Mouse (Mus musculus) lung, embryonic 16.5 days (tissue): ENCODE data around the gene Grip2. TPM values are rescaled to one million over a fixed set of nuclear protein-coding genes. Genes with fewer than 3 reads are reported as not detected.
A peak's percentile ranks its signal among the peaks of the same experiment; 100 is the strongest.

ENCODE experiments used
- ATAC-seq: fragments of 200-750 bp; cut with Nextera tagmentation; 2 replicates; pipeline ENCODE4 v1.8.0; 2017; ENCODE audit warnings: low read depth, mild to moderate bottlenecking, moderate library complexity
- H3K27ac ChIP-seq: fragments of 300-500 bp; sonication (generic); 2 replicates; pipeline ENCODE4 v1.5.1; 2014; ENCODE audit warnings: mild to moderate bottlenecking, control low read depth, low read length
- H3K27me3 ChIP-seq: fragments of 300-500 bp; sonication (generic); 2 replicates; pipeline ENCODE4 v1.6.1; 2014; ENCODE audit warnings: low read depth, low read length, mixed read lengths; ENCODE audit not compliant: control insufficient read depth, insufficient read depth
- H3K36me3 ChIP-seq: fragments of 300-500 bp; sonication (generic); 2 replicates; pipeline ENCODE4 v1.6.1; 2014; ENCODE audit warnings: low read length; ENCODE audit not compliant: control insufficient read depth, insufficient read depth
- H3K4me1 ChIP-seq: fragments of 300-500 bp; sonication (generic); replicated peaks from 2 replicates; pipeline ENCODE4 v1.6.1; 2014; ENCODE audit warnings: low read length, mixed read lengths; ENCODE audit not compliant: control insufficient read depth, insufficient read depth
- H3K4me2 ChIP-seq: fragments of 300-500 bp; sonication (generic); 2 replicates; pipeline ENCODE4 v1.6.1; 2014; ENCODE audit warnings: low read depth, low read length, control low read depth
- H3K4me3 ChIP-seq: fragments of 300-500 bp; sonication (generic); 2 replicates; pipeline ENCODE4 v1.5.1; 2014; ENCODE audit warnings: mild to moderate bottlenecking, low read length, control low read depth
- H3K9ac ChIP-seq: fragments of 300-500 bp; sonication (generic); 2 replicates; pipeline ENCODE4 v1.6.1; 2014; ENCODE audit warnings: low read length, control low read depth
- H3K9me3 ChIP-seq: fragments of 300-500 bp; sonication (generic); 2 replicates; pipeline ENCODE4 v1.6.1; 2016; ENCODE audit warnings: low read length; ENCODE audit not compliant: control insufficient read depth
- WGBS: fragments of 180-500 bp; shearing (Covaris S2); extraction: QIAGEN DNeasy Blood & Tissue Kit; methylation state at CpG from one replicate; pipeline ENCODE4 v1.1.7; 2014; 5-methylcytosine and 5-hydroxymethylcytosine counted together
- polyA plus RNA-seq: library from polyadenylated mRNA; unstranded; fragments of >200 nt; fragmentation: Nextera tagmentation; extraction: Ambion mirVana; gene quantifications from 2 replicates; pipeline ENCODE4 v1.2.1, GENCODE M21; 2015

The Grip2 gene
- polyA plus RNA-seq, 1 experiment from 2014 or later, result 0.46 TPM

DNA sequence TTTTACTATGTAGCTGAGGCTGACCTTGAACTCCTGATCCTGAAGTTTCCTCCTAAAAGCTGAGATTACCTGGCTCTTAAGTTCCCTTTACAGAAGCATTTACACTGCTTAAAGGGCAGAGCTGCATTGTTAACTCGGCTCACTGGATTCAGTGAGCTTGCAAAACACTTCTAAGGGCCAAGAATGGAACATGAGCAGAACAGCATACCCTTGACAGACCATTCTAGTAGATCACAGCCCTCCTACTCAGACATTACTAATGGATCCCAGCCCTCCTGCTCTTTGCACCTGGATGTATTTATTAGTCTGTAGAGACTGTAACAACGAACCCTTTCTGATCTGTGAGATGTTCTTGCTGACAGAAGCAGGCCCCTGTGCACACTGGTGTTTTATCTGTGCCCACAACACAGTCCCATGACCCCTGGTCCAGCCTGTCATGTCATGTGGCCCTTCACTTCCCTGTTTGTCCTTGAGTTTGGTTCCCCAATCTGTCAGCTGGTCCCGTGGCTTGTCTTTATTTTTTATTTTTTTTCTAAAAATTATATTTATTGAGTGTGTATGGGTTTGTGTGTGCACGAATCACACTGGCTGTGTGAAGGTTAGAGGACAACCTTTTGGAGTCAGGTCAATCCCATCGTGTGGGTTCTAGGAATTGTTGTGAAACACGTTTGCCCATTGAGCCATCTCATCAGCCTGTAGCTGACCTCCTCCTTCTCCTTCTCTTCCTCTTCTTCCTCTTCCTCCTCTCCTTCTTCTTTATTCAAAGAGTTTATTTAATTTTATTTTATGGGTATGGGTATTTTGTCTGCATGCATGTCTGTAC lies 110.9 kb downstream of the Grip2 start:
- no peak for ATAC-seq

DNA sequence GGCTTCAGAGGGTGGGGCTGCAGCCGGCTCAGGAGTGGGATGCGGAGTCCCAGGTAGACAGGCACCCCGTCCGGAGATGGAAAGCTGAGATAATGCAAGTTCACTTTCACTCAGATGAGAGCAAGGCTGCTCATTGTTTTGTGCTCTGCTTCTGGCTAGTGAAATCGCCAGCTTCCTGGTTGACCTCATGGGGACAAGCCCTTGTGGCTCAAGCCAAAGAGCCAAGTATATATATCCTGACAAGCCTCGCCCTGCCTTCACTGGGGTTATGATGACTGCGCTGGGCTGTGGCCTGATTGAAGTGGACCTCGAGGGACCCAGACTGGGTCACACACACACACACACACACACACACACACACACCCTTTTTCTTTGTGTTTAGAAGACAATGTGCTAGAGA lies 112.0 kb downstream of the Grip2 start:
- 0 out of 2 replicates have a peak overlapping the region, but pooled peaks have one; percentile 2 for H3K27ac ChIP-seq
- WGBS, result 72% methylated on average over 8 of the region's 8 CpGs
- H3K4me3 ChIP-seq, result no peak overlapping the region
- no peak overlapping the region for H3K9ac ChIP-seq
- H3K27me3 ChIP-seq, result no peaks in the 10 kb centered on the region
- H3K4me1 ChIP-seq, result peaks cover 29% of the 10 kb centered on the region
- no peak overlapping the region for H3K4me2 ChIP-seq
- ATAC-seq, result no peak
- H3K9me3 ChIP-seq, result no peaks in the 10 kb centered on the region
- no peaks in the 10 kb centered on the region for H3K36me3 ChIP-seq

More for the DNA sequence above, 110.9 kb downstream of the Grip2 start:
- peaks cover 37% of the 10 kb centered on the region for H3K4me1 ChIP-seq
- WGBS, result 60% methylated on average over 6 of the region's 6 CpGs
- no peaks in the 10 kb centered on the region for H3K27me3 ChIP-seq
- no peak overlapping the region for H3K4me2 ChIP-seq
- H3K27ac ChIP-seq, result no peak overlapping the region
- no peak overlapping the region for H3K9ac ChIP-seq
- H3K36me3 ChIP-seq, result no peaks in the 10 kb centered on the region
- H3K9me3 ChIP-seq, result no peaks in the 10 kb centered on the region
- no peak overlapping the region for H3K4me3 ChIP-seq

DNA sequence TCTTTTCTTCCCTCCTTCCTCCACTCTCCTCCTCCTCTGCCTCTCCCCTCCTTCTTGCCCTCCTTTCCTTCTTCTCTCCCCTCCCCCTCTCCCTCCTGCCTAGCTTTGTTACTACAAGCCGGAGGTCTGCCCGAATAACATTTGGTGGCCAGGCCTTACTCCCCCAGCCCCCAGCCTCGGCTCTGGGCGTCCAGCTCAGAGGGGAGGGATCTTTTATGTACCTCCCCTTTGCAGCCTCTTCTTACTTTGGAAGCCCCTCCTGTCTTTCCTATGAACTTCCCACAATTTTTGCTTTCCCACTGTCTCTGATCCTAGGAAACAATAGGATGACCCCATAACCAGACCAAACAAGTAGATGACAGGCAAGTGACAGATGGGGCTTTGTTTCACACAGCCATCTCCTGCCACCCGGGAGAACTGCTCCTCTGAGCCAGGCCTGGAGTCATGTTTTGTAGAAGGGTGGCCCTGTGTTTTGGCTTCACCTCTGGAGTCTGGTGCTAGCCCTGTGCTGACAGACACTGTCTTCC lies 113.6 kb downstream of the Grip2 start:
- no peaks in the 10 kb centered on the region for H3K9me3 ChIP-seq
- H3K27ac ChIP-seq, result peak overlapping the region; percentile 58
- peak overlapping the region; percentile 5; the same call in 1 of the 2 replicates for H3K9ac ChIP-seq
- WGBS, result 13% methylated on average over 5 of the region's 5 CpGs
- H3K4me2 ChIP-seq, result 0 out of 2 replicates have a peak overlapping the region, but pooled peaks have one; percentile 1
- peak; percentile 10; the same call in 1 of the 2 replicates for ATAC-seq
- no peaks in the 10 kb centered on the region for H3K27me3 ChIP-seq
- H3K4me1 ChIP-seq, result peaks cover 18% of the 10 kb centered on the region
- peaks cover 5% of the 10 kb centered on the region for H3K36me3 ChIP-seq
- H3K4me3 ChIP-seq, result no peak overlapping the region

GRCm38 (mm10) chr6:91712855-91713331 lies 114.2 kb downstream of the Grip2 start:
- Histone ChIP-seq H3K9me3 (no peaks in the 10 kb centered on the region), H3K9ac (0 out of 2 replicates have a peak overlapping the region, but pooled peaks have one; percentile 36), H3K27me3 (no peaks in the 10 kb centered on the region), H3K4me1 (peaks cover 18% of the 10 kb centered on the region), H3K4me2 (0 out of 2 replicates have a peak overlapping the region, but pooled peaks have one; percentile 1), H3K4me3 (no peak overlapping the region), H3K27ac (peak overlapping the region; percentile 58), H3K36me3 (peaks cover 8% of the 10 kb centered on the region)
- 6% methylated on average over 10 of the region's 10 CpGs for WGBS
- peak; percentile 77 for ATAC-seq

- H3K9ac ChIP-seq, result 0 out of 2 replicates have a peak overlapping the region, but pooled peaks have one; percentile 36
- ATAC-seq, result peak; percentile 27; the same call in 1 of the 2 replicates
Observed at GRCm38 (mm10) chr6:91712097-91712854, 114.8 kb downstream of the Grip2 start.

More at GRCm38 (mm10) chr6:91712097-91712854, 114.8 kb downstream of the Grip2 start:
- no peak overlapping the region for H3K4me2 ChIP-seq
- no peak overlapping the region for H3K4me3 ChIP-seq
- H3K4me1 ChIP-seq, result peaks cover 18% of the 10 kb centered on the region
- H3K36me3 ChIP-seq, result peaks cover 8% of the 10 kb centered on the region
- peak overlapping the region; percentile 58 for H3K27ac ChIP-seq
- H3K9me3 ChIP-seq, result no peaks in the 10 kb centered on the region
- no peaks in the 10 kb centered on the region for H3K27me3 ChIP-seq
- 41% methylated on average over 4 of the region's 4 CpGs for WGBS

Other genes starting within 250 kb of the Grip2 start
- 47.1 and 51.7 TPM in 2 replicates for gene Slc6a6, start 143.2 kb downstream of the Grip2 start, polyA plus RNA-seq
- gene Ccdc174, start 50.8 kb upstream of the Grip2 start, polyA plus RNA-seq, result 28.4 and 35.5 TPM in 2 replicates
- 0.10 and 0.31 TPM in 2 replicates for gene 4930590J08Rik, start 75.6 kb upstream of the Grip2 start, polyA plus RNA-seq
- 21.0 and 22.9 TPM in 2 replicates for gene Fgd5, start 151.6 kb upstream of the Grip2 start, polyA plus RNA-seq